Mouse (Mus musculus): Measurements from ENCODE around the gene Wdr4. TPM values are rescaled to one million over a fixed set of nuclear protein-coding genes. Genes with fewer than 3 reads are reported as not detected.
"Not testable (repeated sequence)": the region's sequence is repeated elsewhere in the genome, so short reads cannot be mapped to it uniquely, and the experiment has no call there.

Wdr4 gene
- total RNA-seq, 2 experiments from 2014 or later = 17.6 to 18.4 TPM

GRCm38 (mm10) chr17:31540101-31540500 is 20.3 kb upstream of the Wdr4 start:
- no peak for DNase-seq (ENCODE audit: low spot score in 2 of 2)

GRCm38 (mm10) chr17:31535871-31536629 is 16.3 kb upstream of the Wdr4 start:
- DNase-seq (ENCODE audit: low spot score in 2 of 2) = no peak

GRCm38 (mm10) chr17:31535358-31535757 is 15.6 kb upstream of the Wdr4 start:
- DNase-seq (ENCODE audit: low spot score in 2 of 2) = no peak

- DNase-seq (ENCODE audit: low spot score in 2 of 2) = not testable (repeated sequence)
Measured at GRCm38 (mm10) chr17:31532331-31532730, 12.6 kb upstream of the Wdr4 start.

GRCm38 (mm10) chr17:31531441-31532158 is 11.8 kb upstream of the Wdr4 start:
- DNase-seq (ENCODE audit: low spot score in 2 of 2) = no peak

GRCm38 (mm10) chr17:31529314-31529713 is 9.5 kb upstream of the Wdr4 start:
- no peak for DNase-seq (ENCODE audit: low spot score in 2 of 2)

- DNase-seq (ENCODE audit: low spot score in 2 of 2) = no peak
Measured at GRCm38 (mm10) chr17:31525816-31526215, 6.0 kb upstream of the Wdr4 start.

GRCm38 (mm10) chr17:31525114-31525513 is 5.3 kb upstream of the Wdr4 start:
- DNase-seq (ENCODE audit: low spot score in 2 of 2) = no peak

- DNase-seq (ENCODE audit: low spot score in 2 of 2) = no peak
Measured at GRCm38 (mm10) chr17:31521948-31522347, 2.2 kb upstream of the Wdr4 start.

- no peak for DNase-seq (ENCODE audit: low spot score in 2 of 2)
Measured at GRCm38 (mm10) chr17:31520895-31521294, 1.1 kb upstream of the Wdr4 start.

GRCm38 (mm10) chr17:31519344-31519945 is 335 bp downstream of the Wdr4 start:
- no peak for DNase-seq (ENCODE audit: low spot score in 2 of 2)

- no peak for DNase-seq (ENCODE audit: low spot score in 2 of 2)
Measured at GRCm38 (mm10) chr17:31514696-31515095, 5.1 kb downstream of the Wdr4 start.

- DNase-seq (ENCODE audit: low spot score in 2 of 2) = no peak
Measured at GRCm38 (mm10) chr17:31512593-31512992, 7.2 kb downstream of the Wdr4 start.

GRCm38 (mm10) chr17:31511792-31512495 is 7.8 kb downstream of the Wdr4 start:
- DNase-seq (ENCODE audit: low spot score in 2 of 2) = peak; percentile 86 to 87

GRCm38 (mm10) chr17:31510944-31511343 is 8.8 kb downstream of the Wdr4 start:
- no peak for DNase-seq (ENCODE audit: low spot score in 2 of 2)

GRCm38 (mm10) chr17:31506282-31506681 is 13.5 kb downstream of the Wdr4 start:
- DNase-seq (ENCODE audit: low spot score in 2 of 2) = no peak

GRCm38 (mm10) chr17:31505013-31505412 is 14.8 kb downstream of the Wdr4 start:
- DNase-seq (ENCODE audit: low spot score in 2 of 2) = no peak

GRCm38 (mm10) chr17:31503936-31504335 is 15.8 kb downstream of the Wdr4 start:
- no peak for DNase-seq (ENCODE audit: low spot score in 2 of 2)

GRCm38 (mm10) chr17:31503337-31503736 is 16.4 kb downstream of the Wdr4 start:
- no peak for DNase-seq (ENCODE audit: low spot score in 2 of 2)

- DNase-seq (ENCODE audit: low spot score in 2 of 2) = no peak
Measured at GRCm38 (mm10) chr17:31502261-31502927, 17.4 kb downstream of the Wdr4 start.

GRCm38 (mm10) chr17:31500908-31501307 is 18.9 kb downstream of the Wdr4 start:
- no peak for DNase-seq (ENCODE audit: low spot score in 2 of 2)

Measured in adrenal gland, adult 18-20 months (tissue).